In genomic region chr1:164303821-164304220, GRCm38 (mm10) we compare ENCODE assay signal across 8 mouse cellular contexts. TPM values are rescaled to one million over a fixed set of nuclear protein-coding genes. Genes with fewer than 3 reads are reported as not detected.
DNase-seq lines count a peak whose midpoint lies in the region; ATAC-seq and TF ChIP-seq lines count a peak whose summit lies in the region.

TSS of gene Nme7 (plus strand) at chr1:164304121.

- intact Hi-C loops in left cerebral cortex, postnatal 25 days (cut with DNase I) = no loop called here

- no peaks in the 10 kb centered on the region for H3K9me3 ChIP-seq in heart, embryonic 13.5 days
- no peaks in the 10 kb centered on the region for H3K9me3 ChIP-seq in ES-E14 (ENCODE audit: control insufficient read depth, insufficient read depth, low read depth, low read length)
- H3K9me3 ChIP-seq in forebrain, embryonic 11.5 days (ENCODE audit: control insufficient read depth, low read length) = no peaks in the 10 kb centered on the region

- H3K27ac ChIP-seq in heart, embryonic 13.5 days (replicated peaks) = no peak within 1 kb of the TSS
- H3K27ac ChIP-seq in ES-E14 (ENCODE audit: insufficient read depth, low read depth, low read length, poor library complexity, severe bottlenecking) = no peak within 1 kb of the TSS
- H3K27ac ChIP-seq in forebrain, embryonic 11.5 days (ENCODE audit: low read depth, low read length) = no peak within 1 kb of the TSS

- DNase-seq in heart, adult 9 months (ENCODE audit: low spot score in 2 of 2) = no peak
- no peak for DNase-seq in ES-E14 (ENCODE audit: low read depth, low spot score)
- DNase-seq in forebrain, embryonic 11.5 days (ENCODE audit: low spot score) = no peak
- no peak for DNase-seq in left cerebral cortex, postnatal 25 days (ENCODE audit: low spot score in 2 of 2)
- DNase-seq in T-cell, adult 2 months (ENCODE audit: low spot score) = no peak
- DNase-seq in spleen, postnatal 10 days (ENCODE audit: low spot score in 2 of 2) = no peak

- no peak within 1 kb of the TSS for H3K4me2 ChIP-seq in heart, embryonic 13.5 days
- H3K4me2 ChIP-seq in forebrain, embryonic 11.5 days (ENCODE audit: low read depth, low read length, severe bottlenecking) = no peak within 1 kb of the TSS

- H3K9ac ChIP-seq in heart, embryonic 13.5 days = no peak within 1 kb of the TSS; the same call in 1 of the 2 replicates
- no peak within 1 kb of the TSS for H3K9ac ChIP-seq in ES-E14 (ENCODE audit: insufficient read depth, low read depth, low read length, poor library complexity, severe bottlenecking)
- H3K9ac ChIP-seq in forebrain, embryonic 11.5 days (ENCODE audit: low read length) = no peak within 1 kb of the TSS

- H3K4me3 ChIP-seq in heart, embryonic 13.5 days = no peak within 1 kb of the TSS
- H3K4me3 ChIP-seq in ES-E14 (ENCODE audit: insufficient read depth in 1 of 2, low read depth in 1 of 2, low read length in 2 of 2, poor library complexity in 1 of 2, severe bottlenecking in 1 of 2) = no peak within 1 kb of the TSS
- H3K4me3 ChIP-seq in forebrain, embryonic 11.5 days (ENCODE audit: low read depth, low read length) = no peak within 1 kb of the TSS

- in situ Hi-C loops in ES-E14 (cut with MboI; ENCODE audit: low sequenced_read_pairs in 2 of 2, unreplicated experiment in 2 of 2) = no loop called here

- H3K36me3 ChIP-seq in heart, embryonic 13.5 days = peaks cover 57% of the 10 kb centered on the region
- H3K36me3 ChIP-seq in ES-E14 (ENCODE audit: control insufficient read depth, insufficient read depth, low read length, poor library complexity, severe bottlenecking) = peaks cover 13% of the 10 kb centered on the region
- peaks cover 2% of the 10 kb centered on the region; the same call in 1 of the 2 replicates for H3K36me3 ChIP-seq in forebrain, embryonic 11.5 days (ENCODE audit: control insufficient read depth, insufficient read depth, low read length)

- H3K4me1 ChIP-seq in heart, embryonic 13.5 days = peaks cover 19% of the 10 kb centered on the region
- no peaks in the 10 kb centered on the region for H3K4me1 ChIP-seq in ES-E14 (ENCODE audit: control insufficient read depth in 2 of 2, insufficient read depth in 2 of 2, low read length in 2 of 2, poor library complexity in 1 of 2)
- peaks cover 3% of the 10 kb centered on the region; the same call in 1 of the 2 replicates for H3K4me1 ChIP-seq in forebrain, embryonic 11.5 days (replicated peaks; ENCODE audit: control insufficient read depth, insufficient read depth, low read length)

- WGBS in heart, embryonic 13.5 days = 89% methylated on average over 5 of the region's 5 CpGs
- 89% methylated on average over 5 of the region's 5 CpGs for WGBS in forebrain, embryonic 11.5 days

- H3K27me3 ChIP-seq in heart, embryonic 13.5 days (replicated peaks) = no peaks in the 10 kb centered on the region
- no peaks in the 10 kb centered on the region for H3K27me3 ChIP-seq in forebrain, embryonic 11.5 days (ENCODE audit: control insufficient read depth, insufficient read depth, low read length)

- ATAC-seq in heart, embryonic 13.5 days (ENCODE audit: extremely low read depth, insufficient number of reproducible peaks, low FRiP score, low TSS enrichment) = no peak
- no peak for ATAC-seq in forebrain, embryonic 11.5 days (replicated peaks; ENCODE audit: low FRiP score)
- no peak for ATAC-seq in neutrophil, adult 5-6 weeks (ENCODE audit: extremely low read depth, insufficient number of reproducible peaks, low FRiP score, poor library complexity, severe bottlenecking)

TF ChIP-seq in ES-E14, 5 proteins besides CTCF, POLR2A, EP300 and RAD21:
- TF ChIP-seq ZC3H11A (IDR thresholded peaks at IDR 0.05; ENCODE audit: borderline replicate concordance, low read depth, low read length) = no peak
- TF ChIP-seq MAFK (IDR thresholded peaks at IDR 0.05; ENCODE audit: insufficient read depth, low read depth, low read length) = no peak
- TF ChIP-seq ZNF384 (IDR thresholded peaks at IDR 0.05; ENCODE audit: low read depth, low read length) = no peak
- TF ChIP-seq CHD2 (IDR thresholded peaks at IDR 0.05; ENCODE audit: low read depth, low read length) = no peak
- no peak for TF ChIP-seq HCFC1 (IDR thresholded peaks at IDR 0.05; ENCODE audit: borderline replicate concordance, insufficient read depth, low read length)

RNA-seq across cellular contexts. Expression of gene Nme7, which starts in this region (rescaled TPM):
- 21.4 and 22.7 TPM in 2 replicates for polyA plus RNA-seq in heart, embryonic 13.5 days (2015; fragmentation: Nextera tagmentation; extraction: Ambion mirVana)
- 28.3 and 32.8 TPM in 2 replicates for total RNA-seq in ES-E14 (2012; rRNA removed)
- 34.7 and 40.5 TPM in 2 replicates for polyA plus RNA-seq in forebrain, embryonic 11.5 days (2014; fragmentation: Nextera tagmentation; extraction: Ambion mirVana)
- 10 to 100 TPM; 22.4 to 24.7 TPM for total RNA-seq in left cerebral cortex, postnatal 25 days (2021)
- 21.6 and 23.9 TPM in 2 replicates for total RNA-seq in neutrophil, adult 5-6 weeks (2017)
